Mouse (Mus musculus) E14TG2a.4 (cell line): Measurements from ENCODE around the gene Car6.
A peak's percentile ranks its signal among the peaks of the same experiment; 100 is the strongest.

Source experiments
- H3K27me3 ChIP-seq: 2 replicates; pipeline ENCODE4 v1.6.1; 2014; ENCODE audit warnings: low read length, control low read depth; ENCODE audit not compliant: insufficient read depth
- H3K36me3 ChIP-seq: 2 replicates; pipeline ENCODE4 v1.6.1; 2014; ENCODE audit warnings: low read length, control low read depth; ENCODE audit not compliant: insufficient read depth
- H3K4me1 ChIP-seq: replicated peaks from 2 replicates; pipeline ENCODE4 v1.6.1; 2014; ENCODE audit warnings: low read depth, low read length, control low read depth
- H3K4me3 ChIP-seq: replicated peaks from 2 replicates; pipeline ENCODE4 v1.5.1; 2014; ENCODE audit warnings: mild to moderate bottlenecking, low read length
- H3K9me3 ChIP-seq: 2 replicates; pipeline ENCODE4 v1.6.1; 2014; ENCODE audit warnings: low read length, control low read depth
- CTCF ChIP-seq: conservative IDR thresholded peaks from 2 replicates; pipeline ENCODE4 v1.5.1; 2014; ENCODE audit warnings: low read length
- NANOG ChIP-seq: IDR thresholded peaks from 2 replicates; pipeline ENCODE4 v1.6.1; 2014; ENCODE audit warnings: borderline replicate concordance, low read length, mixed read lengths
- POU5F1 ChIP-seq: IDR thresholded peaks from 2 replicates; pipeline ENCODE4 v1.6.1; 2014; ENCODE audit warnings: low read length, borderline replicate concordance

Car6 gene

GRCm38 (mm10) chr4:150162561-150163169, 38.5 kb downstream of the Car6 start:
- Histone ChIP-seq H3K9me3 (peaks cover 14% of the 10 kb centered on the region), H3K36me3 (0 out of 2 replicates have a peak, but pooled peaks cover 8% of the 10 kb centered on the region), H3K27me3 (no peaks in the 10 kb centered on the region), H3K4me1 (peaks cover 27% of the 10 kb centered on the region), H3K4me3 (no peak overlapping the region)
- peak; percentile 80 for TF ChIP-seq CTCF
- TF ChIP-seq POU5F1: no peak

- peaks cover 3% of the 10 kb centered on the region; the same call in 1 of the 2 replicates for H3K27me3 ChIP-seq
- H3K36me3 ChIP-seq: 0 out of 2 replicates have a peak, but pooled peaks cover 8% of the 10 kb centered on the region
- TF ChIP-seq POU5F1 (no peak), CTCF (no peak), NANOG (no peak)
- no peak overlapping the region for H3K4me3 ChIP-seq
- peaks cover 31% of the 10 kb centered on the region for H3K4me1 ChIP-seq
- peaks cover 14% of the 10 kb centered on the region for H3K9me3 ChIP-seq
Measured at GRCm38 (mm10) chr4:150159458-150159857, 41.7 kb downstream of the Car6 start.

GRCm38 (mm10) chr4:150157348-150157882, 43.7 kb downstream of the Car6 start:
- Histone ChIP-seq H3K4me1 (peaks cover 36% of the 10 kb centered on the region), H3K36me3 (no peaks in the 10 kb centered on the region), H3K27me3 (peaks cover 3% of the 10 kb centered on the region; the same call in 1 of the 2 replicates), H3K4me3 (no peak overlapping the region), H3K9me3 (no peaks in the 10 kb centered on the region)
- no peak for TF ChIP-seq NANOG
- TF ChIP-seq POU5F1: no peak
- TF ChIP-seq CTCF: no peak

GRCm38 (mm10) chr4:150155731-150156130, 45.4 kb downstream of the Car6 start:
- H3K27me3 ChIP-seq: peaks cover 3% of the 10 kb centered on the region; the same call in 1 of the 2 replicates
- no peaks in the 10 kb centered on the region for H3K36me3 ChIP-seq
- H3K4me3 ChIP-seq: no peak overlapping the region
- H3K9me3 ChIP-seq: no peaks in the 10 kb centered on the region
- H3K4me1 ChIP-seq: peaks cover 38% of the 10 kb centered on the region
- no peak for TF ChIP-seq CTCF
- TF ChIP-seq NANOG: no peak
- TF ChIP-seq POU5F1: no peak

- Histone ChIP-seq H3K36me3 (no peaks in the 10 kb centered on the region), H3K27me3 (peaks cover 3% of the 10 kb centered on the region; the same call in 1 of the 2 replicates), H3K9me3 (no peaks in the 10 kb centered on the region), H3K4me1 (peaks cover 38% of the 10 kb centered on the region), H3K4me3 (no peak overlapping the region)
- TF ChIP-seq NANOG (no peak), POU5F1 (no peak), CTCF (no peak)
Measured at GRCm38 (mm10) chr4:150155301-150155700, 45.8 kb downstream of the Car6 start.

GRCm38 (mm10) chr4:150152483-150152882, 48.6 kb downstream of the Car6 start:
- H3K4me3 ChIP-seq: no peak overlapping the region
- peaks cover 41% of the 10 kb centered on the region for H3K4me1 ChIP-seq
- peaks cover 10% of the 10 kb centered on the region; the same call in 1 of the 2 replicates for H3K9me3 ChIP-seq
- no peaks in the 10 kb centered on the region for H3K36me3 ChIP-seq
- H3K27me3 ChIP-seq: peaks cover 3% of the 10 kb centered on the region; the same call in 1 of the 2 replicates
- TF ChIP-seq POU5F1: no peak
- TF ChIP-seq CTCF: no peak
- TF ChIP-seq NANOG: no peak

- no peaks in the 10 kb centered on the region for H3K27me3 ChIP-seq
- peaks cover 46% of the 10 kb centered on the region for H3K4me1 ChIP-seq
- peaks cover 10% of the 10 kb centered on the region; the same call in 1 of the 2 replicates for H3K9me3 ChIP-seq
- H3K4me3 ChIP-seq: no peak overlapping the region
- H3K36me3 ChIP-seq: no peaks in the 10 kb centered on the region
- TF ChIP-seq CTCF (peak; percentile 64), NANOG (no peak)
Measured at GRCm38 (mm10) chr4:150151045-150151444, 50.1 kb downstream of the Car6 start.

GRCm38 (mm10) chr4:150146286-150146685, 54.8 kb downstream of the Car6 start:
- Histone ChIP-seq H3K9me3 (peaks cover 10% of the 10 kb centered on the region; the same call in 1 of the 2 replicates), H3K36me3 (no peaks in the 10 kb centered on the region), H3K27me3 (no peaks in the 10 kb centered on the region), H3K4me3 (peak overlapping the region; percentile 63; the same call in 1 of the 2 replicates), H3K4me1 (peaks cover 53% of the 10 kb centered on the region)
- TF ChIP-seq POU5F1: no peak
- TF ChIP-seq CTCF: no peak
